Mouse (Mus musculus): ENCODE measurements around the gene Adam22.
"Not testable (repeated sequence)": the region's sequence is repeated elsewhere in the genome, so short reads cannot be mapped to it uniquely, and the experiment has no call there.

Gene Adam22

GRCm38 (mm10) chr5:8327645-8328269 lies 40.2 kb downstream of the Adam22 start:
- in situ Hi-C loops (cut with MboI, MseI) = no loop called here

DNA sequence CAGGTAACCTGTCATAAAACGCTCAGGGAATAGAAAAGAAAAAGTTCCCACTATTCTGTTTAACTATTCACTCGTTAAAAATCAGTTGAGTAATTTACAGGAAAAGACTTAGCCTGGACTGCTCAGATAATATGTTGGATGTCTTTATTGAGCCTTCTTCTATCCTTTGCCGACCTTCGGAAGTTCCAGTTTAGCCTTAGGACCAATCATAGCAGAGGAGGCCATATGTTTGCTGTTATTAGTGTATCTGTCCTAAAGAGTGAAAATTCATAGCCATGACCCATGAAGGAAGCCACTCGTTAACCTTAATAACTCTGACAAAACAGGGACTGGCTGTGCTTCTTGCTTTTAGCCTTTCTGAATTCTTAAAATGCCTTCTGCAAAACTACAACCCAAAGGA lies 41.3 kb downstream of the Adam22 start:
- in situ Hi-C loops (cut with MboI, MseI) = no loop called here

GRCm38 (mm10) chr5:8312324-8312723 lies 55.6 kb downstream of the Adam22 start:
- in situ Hi-C loops (cut with MboI, MseI) = no loop called here

- in situ Hi-C loops (cut with MboI, MseI) = no loop called here
These were observed 57.1 kb downstream of the Adam22 start for GRCm38 (mm10) chr5:8310907-8311306.

DNA sequence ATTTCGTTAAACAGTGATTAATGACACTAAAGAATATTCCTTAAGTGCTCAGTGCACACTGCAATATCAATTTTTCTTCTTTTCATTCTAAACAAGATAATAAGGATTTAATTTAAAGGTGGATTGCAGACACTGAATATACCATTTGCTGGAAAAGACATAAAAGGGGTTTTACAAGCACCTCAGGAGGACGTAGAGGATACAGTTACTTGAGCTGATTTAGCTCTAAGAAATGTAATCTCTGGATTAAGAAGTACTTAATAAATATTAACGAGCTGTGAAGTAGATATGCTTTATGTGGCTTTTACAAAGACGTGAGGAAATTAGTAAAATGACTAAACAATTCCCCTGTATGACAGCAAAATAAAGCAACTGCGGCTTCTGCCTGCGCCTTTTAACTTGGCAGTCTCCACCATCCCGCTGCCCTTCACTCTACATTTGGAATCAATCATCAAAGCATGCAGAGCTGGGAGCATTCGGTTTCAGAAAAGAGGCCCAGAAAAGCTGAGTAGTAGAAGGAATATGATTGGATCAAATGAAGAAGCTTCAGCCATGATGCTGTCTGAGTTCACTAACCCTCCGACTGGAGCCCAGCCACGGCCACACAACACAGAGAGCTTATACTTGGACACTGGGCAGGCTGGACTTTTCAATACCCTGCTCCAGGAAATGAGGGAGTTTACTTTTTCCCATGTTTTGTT lies 70.1 kb downstream of the Adam22 start:
- in situ Hi-C loops (cut with MboI, MseI) = no loop called here

GRCm38 (mm10) chr5:8293287-8293686 lies 74.7 kb downstream of the Adam22 start:
- in situ Hi-C loops (cut with MboI, MseI) = no loop called here

- in situ Hi-C loops (cut with MboI, MseI) = no loop called here
These were observed 76.5 kb downstream of the Adam22 start for GRCm38 (mm10) chr5:8291496-8291895.

- in situ Hi-C loops (cut with MboI, MseI) = no loop called here
These were observed 78.0 kb downstream of the Adam22 start for GRCm38 (mm10) chr5:8289678-8290614.

- in situ Hi-C loops (cut with MboI, MseI) = no loop called here
These were observed 83.8 kb downstream of the Adam22 start for GRCm38 (mm10) chr5:8284123-8284522.

DNA sequence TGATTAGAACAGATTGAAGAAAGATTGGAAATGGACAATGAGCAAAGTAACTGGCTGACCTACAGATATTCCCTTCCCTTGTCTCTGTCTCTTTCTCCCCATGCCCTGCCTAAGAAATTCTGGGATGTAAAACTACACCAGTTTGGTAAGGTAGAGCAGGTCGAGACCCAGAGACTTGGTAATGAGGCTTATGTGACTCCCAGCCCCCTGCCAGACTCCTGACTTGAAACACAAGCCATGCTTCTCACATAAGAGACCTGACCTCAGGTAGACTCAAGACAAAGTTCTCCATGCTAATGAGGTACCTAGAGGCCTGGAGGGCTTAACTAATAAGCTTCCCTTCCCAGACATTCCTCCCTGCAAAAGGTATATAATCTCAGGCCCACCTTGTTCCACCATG lies 91.8 kb downstream of the Adam22 start:
- in situ Hi-C loops (cut with MboI, MseI) = no loop called here

- in situ Hi-C loops (cut with MboI, MseI) = no loop called here
These were observed 110.6 kb downstream of the Adam22 start for GRCm38 (mm10) chr5:8257366-8257765.

- in situ Hi-C loops (cut with MboI, MseI) = no loop called here
These were observed 111.5 kb downstream of the Adam22 start for GRCm38 (mm10) chr5:8256487-8256886.

GRCm38 (mm10) chr5:8244696-8245095 lies 123.3 kb downstream of the Adam22 start:
- in situ Hi-C loops (cut with MboI, MseI) = no loop called here

DNA sequence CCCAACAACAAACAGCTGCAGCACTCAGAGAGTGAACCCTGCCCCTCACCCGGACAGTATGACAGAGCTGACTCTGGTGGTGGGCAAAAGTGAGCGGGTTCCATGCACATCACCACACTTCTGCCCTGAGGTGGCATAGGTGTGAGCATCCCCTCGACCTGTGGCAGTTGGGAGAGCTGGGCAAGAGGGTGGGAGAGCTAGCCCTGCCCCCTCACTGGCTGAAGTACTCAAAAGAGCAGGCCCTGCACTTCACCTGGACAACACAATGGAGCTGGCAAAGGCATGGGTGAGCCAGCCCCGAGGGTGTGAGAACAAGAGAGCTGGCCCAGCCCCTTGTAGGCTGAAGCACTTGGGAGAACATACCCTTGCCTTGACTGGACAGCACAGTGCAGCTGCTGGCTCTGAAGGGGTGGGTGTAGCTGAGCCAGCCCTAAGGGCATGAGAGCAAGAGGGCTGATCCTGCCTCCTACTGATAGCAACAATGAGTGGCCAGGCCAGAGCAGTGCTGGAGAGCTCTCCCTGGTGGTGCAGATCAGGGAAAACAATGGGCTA lies 124.8 kb downstream of the Adam22 start:
- in situ Hi-C loops (cut with MboI, MseI) = no loop called here

GRCm38 (mm10) chr5:8242660-8243059 lies 125.3 kb downstream of the Adam22 start:
- in situ Hi-C loops (cut with MboI, MseI) = no loop called here

GRCm38 (mm10) chr5:8227073-8227472 lies 140.9 kb downstream of the Adam22 start:
- in situ Hi-C loops (cut with MboI, MseI) = no loop called here

DNA sequence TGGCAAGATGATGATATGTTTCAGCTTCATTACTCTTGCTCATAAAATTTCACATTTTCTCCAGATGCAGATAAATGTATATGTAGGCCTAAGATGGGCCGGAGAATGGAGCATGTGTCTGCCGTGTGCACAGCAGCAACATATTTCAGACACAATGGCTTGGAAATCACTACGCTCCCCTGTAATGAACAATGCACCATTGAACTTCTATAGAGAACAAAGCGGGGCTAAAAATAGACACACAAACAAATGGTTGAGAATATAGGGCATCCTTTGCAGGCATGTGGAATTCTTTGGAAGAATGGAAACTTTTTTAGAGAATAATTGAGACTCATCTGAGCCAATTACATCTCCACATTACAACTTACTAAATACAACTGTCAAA lies 143.6 kb downstream of the Adam22 start:
- in situ Hi-C loops (cut with MboI, MseI) = no loop called here

GRCm38 (mm10) chr5:8223597-8224320 lies 144.2 kb downstream of the Adam22 start:
- in situ Hi-C loops (cut with MboI, MseI) = no loop called here

- in situ Hi-C loops (cut with MboI, MseI) = no loop called here
These were observed 146.3 kb downstream of the Adam22 start for GRCm38 (mm10) chr5:8221630-8222029.

GRCm38 (mm10) chr5:8215841-8216240 lies 152.1 kb downstream of the Adam22 start:
- in situ Hi-C loops (cut with MboI, MseI) = no loop called here

DNA sequence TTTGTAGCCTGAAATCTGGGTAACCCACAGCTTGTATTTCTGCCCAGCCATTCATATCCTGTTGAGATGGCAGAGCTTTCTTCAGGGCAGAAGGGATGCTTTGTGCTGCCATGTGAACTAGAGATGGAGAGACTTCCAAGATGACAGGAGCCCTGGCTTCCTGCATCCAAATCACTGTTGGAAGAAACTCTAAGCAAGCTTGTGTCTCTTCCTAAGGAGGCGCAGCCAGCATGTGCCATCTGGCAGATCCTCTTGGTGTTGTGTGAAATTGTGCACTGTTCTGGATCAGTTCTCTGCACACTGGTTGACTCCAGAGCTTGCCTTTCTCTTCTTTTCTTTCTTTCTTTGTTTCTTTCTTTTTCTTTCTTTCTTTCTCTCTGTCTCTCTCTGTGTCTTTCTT lies 183.0 kb downstream of the Adam22 start:
- in situ Hi-C loops (cut with MboI, MseI) = not testable (repeated sequence)

All from T-helper 1 cell (primary cell).